Mouse (Mus musculus) stomach, postnatal 0 days (tissue): ENCODE data around the gene Tent5b. TPM values are rescaled to one million over a fixed set of nuclear protein-coding genes. Genes with fewer than 3 reads are reported as not detected.
A peak's percentile ranks its signal among the peaks of the same experiment; 100 is the strongest.
"Not testable (repeated sequence)": the region's sequence is repeated elsewhere in the genome, so short reads cannot be mapped to it uniquely, and the experiment has no call there.

ENCODE experiments used
- ATAC-seq: fragments of 200-750 bp; cut with Nextera tagmentation; 2 replicates; pipeline ENCODE4 v1.8.0; 2017; ENCODE audit not compliant: low FRiP score, low TSS enrichment
- DNase-seq: peaks from one replicate; pipeline ENCODE4 v3.0.0-alpha.2; 2016; ENCODE audit warnings: low spot score
- H3K27ac ChIP-seq: fragments of 300-500 bp; sonication (generic); replicated peaks from 2 replicates; pipeline ENCODE4 v1.5.1; 2014; ENCODE audit warnings: mild to moderate bottlenecking, control low read depth
- H3K27me3 ChIP-seq: fragments of 300-500 bp; sonication (generic); 2 replicates; pipeline ENCODE4 v1.6.1; 2014; ENCODE audit warnings: low read length; ENCODE audit not compliant: control insufficient read depth, insufficient read depth
- H3K36me3 ChIP-seq: fragments of 300-500 bp; sonication (generic); 2 replicates; pipeline ENCODE4 v1.6.1; 2014; ENCODE audit warnings: low read length, mixed read lengths; ENCODE audit not compliant: control insufficient read depth, insufficient read depth
- H3K4me1 ChIP-seq: fragments of 300-500 bp; sonication (generic); replicated peaks from 2 replicates; pipeline ENCODE4 v1.6.1; 2014; ENCODE audit warnings: antibody characterized with exemption; ENCODE audit not compliant: control insufficient read depth, insufficient read depth
- H3K4me2 ChIP-seq: fragments of 300-500 bp; sonication (generic); replicated peaks from 2 replicates; pipeline ENCODE4 v1.6.1; 2014; ENCODE audit warnings: low read depth, mild to moderate bottlenecking, control low read depth, moderate library complexity
- H3K4me3 ChIP-seq: fragments of 300-500 bp; sonication (generic); 2 replicates; pipeline ENCODE4 v1.5.1; 2014; ENCODE audit warnings: low read depth, low read length, control low read depth
- H3K9ac ChIP-seq: fragments of 300-500 bp; sonication (generic); 2 replicates; pipeline ENCODE4 v1.6.1; 2014; ENCODE audit warnings: mild to moderate bottlenecking, low read length, control low read depth, mixed read lengths
- H3K9me3 ChIP-seq: fragments of 300-500 bp; sonication (generic); 2 replicates; pipeline ENCODE4 v1.6.1; 2016; ENCODE audit warnings: low read length; ENCODE audit not compliant: control insufficient read depth
- CTCF ChIP-seq: IDR thresholded peaks from 2 replicates; pipeline ENCODE4 v1.5.1; 2016; ENCODE audit warnings: antibody characterized with exemption, low read depth, mild to moderate bottlenecking, moderate library complexity
- EP300 ChIP-seq: optimal IDR thresholded peaks from 2 replicates; pipeline ENCODE3; 2016; ENCODE audit warnings: antibody characterized with exemption
- WGBS: fragments of 180-500 bp; shearing (Covaris S2); extraction: QIAGEN DNeasy Blood & Tissue Kit; methylation state at CpG from one replicate; pipeline ENCODE4 v1.1.7; 2014; 5-methylcytosine and 5-hydroxymethylcytosine counted together
- polyA plus RNA-seq: library from polyadenylated mRNA; unstranded; fragments of >200 nt; fragmentation: Nextera tagmentation; extraction: Ambion mirVana; gene quantifications from 2 replicates; pipeline ENCODE4 v1.2.1, GENCODE M21; 2015

Gene Tent5b
- polyA plus RNA-seq, 1 experiment from 2014 or later: 34.0 TPM

DNA sequence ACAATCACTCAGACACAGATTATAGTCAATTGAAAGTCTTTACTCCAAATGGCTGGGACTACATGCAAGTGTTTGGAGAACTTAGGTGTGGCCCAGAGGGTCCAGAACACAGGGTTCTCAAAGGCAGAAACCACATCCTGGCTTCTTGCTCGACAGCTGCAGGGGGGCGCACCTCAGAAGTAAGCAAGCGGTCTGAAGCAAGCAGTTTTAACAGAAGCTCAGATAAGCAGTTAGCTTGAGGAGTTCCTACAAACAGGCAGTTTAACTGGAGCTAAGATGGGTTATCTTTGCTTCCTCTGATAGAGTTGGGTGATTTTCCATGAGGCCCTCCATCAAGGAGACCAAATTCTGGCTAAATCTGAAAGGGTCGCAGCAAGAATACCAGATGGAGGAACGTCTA, 26.6 kb downstream of the Tent5b start:
- no peak overlapping the region for H3K4me2 ChIP-seq
- ATAC-seq (no peak), DNase-seq (no peak)
- no peaks in the 10 kb centered on the region for H3K4me1 ChIP-seq
- H3K36me3 ChIP-seq: no peaks in the 10 kb centered on the region
- no peaks in the 10 kb centered on the region for H3K27me3 ChIP-seq
- TF ChIP-seq CTCF (no peak), EP300 (no peak)
- no peak overlapping the region for H3K4me3 ChIP-seq
- 67% methylated on average over 5 of the region's 5 CpGs for WGBS
- no peak overlapping the region for H3K9ac ChIP-seq
- no peaks in the 10 kb centered on the region for H3K9me3 ChIP-seq
- H3K27ac ChIP-seq: no peak overlapping the region

DNA sequence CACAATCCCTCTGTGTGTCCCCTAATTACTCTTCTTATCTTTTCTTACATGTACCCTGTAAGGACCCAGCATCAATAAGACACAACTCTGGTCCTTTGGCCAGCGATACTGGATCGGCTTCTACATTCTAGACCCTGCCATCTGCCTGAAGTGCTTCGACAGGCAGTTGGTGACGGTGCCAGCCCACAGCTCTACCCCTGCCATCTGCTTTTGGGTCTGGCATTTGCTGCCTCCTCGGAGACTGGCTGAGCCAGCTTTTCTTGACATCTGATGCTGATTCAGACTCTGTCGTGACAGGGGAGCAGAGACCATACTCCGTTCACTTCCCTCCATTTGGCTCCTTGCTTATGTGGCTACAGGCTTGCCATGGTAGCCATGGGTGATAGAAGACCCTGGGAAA, 29.1 kb downstream of the Tent5b start:
- H3K4me3 ChIP-seq: no peak overlapping the region
- no peaks in the 10 kb centered on the region for H3K9me3 ChIP-seq
- no peak overlapping the region for H3K9ac ChIP-seq
- 84% methylated on average over 7 of the region's 7 CpGs for WGBS
- no peaks in the 10 kb centered on the region for H3K27me3 ChIP-seq
- no peak for DNase-seq
- no peaks in the 10 kb centered on the region for H3K4me1 ChIP-seq
- no peaks in the 10 kb centered on the region for H3K36me3 ChIP-seq
- no peak overlapping the region for H3K4me2 ChIP-seq
- ATAC-seq: no peak
- TF ChIP-seq CTCF (no peak), EP300 (no peak)
- H3K27ac ChIP-seq: no peak overlapping the region

DNA sequence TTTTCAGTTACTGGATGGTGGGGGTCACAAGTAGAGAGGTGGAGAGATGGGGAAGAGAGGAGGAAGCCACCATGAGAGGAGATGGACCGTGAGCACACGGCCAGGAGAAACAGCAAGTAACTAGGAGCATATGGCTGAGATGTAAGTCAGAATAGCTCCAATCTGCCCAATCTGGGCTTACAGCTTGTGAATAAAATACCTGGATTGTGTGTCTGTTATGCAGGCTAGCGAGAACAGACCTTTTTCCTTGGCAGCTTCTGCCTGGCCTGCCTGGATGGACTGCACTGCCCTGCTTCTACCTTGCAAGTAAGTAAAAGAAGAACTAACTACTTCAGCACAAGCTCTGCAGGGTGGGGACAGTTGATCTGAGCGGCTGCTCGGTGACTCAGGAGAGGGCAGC, 31.1 kb downstream of the Tent5b start:
- Histone ChIP-seq H3K4me2 (no peak overlapping the region), H3K9me3 (no peaks in the 10 kb centered on the region), H3K9ac (no peak overlapping the region), H3K4me1 (no peaks in the 10 kb centered on the region), H3K4me3 (no peak overlapping the region), H3K36me3 (no peaks in the 10 kb centered on the region), H3K27me3 (no peaks in the 10 kb centered on the region), H3K27ac (no peak overlapping the region)
- DNase-seq (no peak), ATAC-seq (no peak)
- WGBS: 72% methylated on average over 5 of the region's 5 CpGs
- TF ChIP-seq EP300 (no peak), CTCF (no peak)

DNA sequence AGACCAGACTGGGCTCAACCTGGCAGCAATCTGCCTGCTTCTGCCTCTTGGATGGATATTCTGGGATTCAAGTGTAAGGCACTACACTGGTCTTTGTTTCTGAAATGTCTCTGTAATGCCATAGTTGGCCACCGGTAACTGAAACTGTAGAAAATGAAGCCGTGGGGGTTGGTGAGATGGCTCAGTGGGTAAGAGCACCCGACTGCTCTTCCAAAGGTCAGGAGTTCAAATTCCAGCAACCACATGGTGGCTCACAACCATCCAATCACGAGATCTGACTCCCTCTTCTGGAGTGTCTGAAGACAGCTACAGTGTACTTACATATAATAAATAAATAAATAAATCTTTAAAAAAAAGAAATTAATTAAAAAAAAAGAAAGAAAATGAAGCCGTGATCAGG, 32.6 kb downstream of the Tent5b start:
- WGBS: 52% methylated on average over 4 of the region's 5 CpGs
- H3K27me3 ChIP-seq, H3K36me3 ChIP-seq, H3K9me3 ChIP-seq, H3K4me2 ChIP-seq, ATAC-seq, H3K4me3 ChIP-seq, H3K4me1 ChIP-seq, H3K27ac ChIP-seq, DNase-seq, H3K9ac ChIP-seq: not testable (repeated sequence)

DNA sequence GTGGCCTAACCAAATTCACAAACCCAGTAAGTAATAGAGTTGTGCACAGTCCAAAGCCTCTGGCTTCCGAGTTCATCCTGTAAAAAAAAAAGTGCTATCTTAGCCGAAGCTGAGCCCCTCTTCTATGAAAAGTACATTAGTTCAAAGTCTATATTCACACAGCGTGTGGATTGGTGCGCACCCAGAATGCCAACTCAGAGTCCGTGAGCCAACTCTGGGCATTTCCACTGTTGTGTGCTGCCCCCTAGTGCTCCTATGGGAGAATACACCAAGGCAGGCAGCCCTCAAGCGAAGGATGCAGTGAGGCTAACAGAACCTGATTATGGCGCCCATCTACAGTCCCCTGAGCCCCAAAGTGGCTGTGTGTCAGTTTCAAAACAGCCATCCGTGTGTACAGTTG, 33.0 kb downstream of the Tent5b start:
- TF ChIP-seq EP300: no peak
- peak; percentile 90 for TF ChIP-seq CTCF
- DNase-seq (peak; percentile 77), ATAC-seq (peak; percentile 67)
- Histone ChIP-seq H3K9me3 (no peaks in the 10 kb centered on the region), H3K27ac (no peak overlapping the region), H3K27me3 (no peaks in the 10 kb centered on the region), H3K9ac (no peak overlapping the region), H3K36me3 (no peaks in the 10 kb centered on the region), H3K4me3 (no peak overlapping the region), H3K4me1 (no peaks in the 10 kb centered on the region), H3K4me2 (no peak overlapping the region)
- WGBS: 14% methylated on average over 8 of the region's 8 CpGs

DNA sequence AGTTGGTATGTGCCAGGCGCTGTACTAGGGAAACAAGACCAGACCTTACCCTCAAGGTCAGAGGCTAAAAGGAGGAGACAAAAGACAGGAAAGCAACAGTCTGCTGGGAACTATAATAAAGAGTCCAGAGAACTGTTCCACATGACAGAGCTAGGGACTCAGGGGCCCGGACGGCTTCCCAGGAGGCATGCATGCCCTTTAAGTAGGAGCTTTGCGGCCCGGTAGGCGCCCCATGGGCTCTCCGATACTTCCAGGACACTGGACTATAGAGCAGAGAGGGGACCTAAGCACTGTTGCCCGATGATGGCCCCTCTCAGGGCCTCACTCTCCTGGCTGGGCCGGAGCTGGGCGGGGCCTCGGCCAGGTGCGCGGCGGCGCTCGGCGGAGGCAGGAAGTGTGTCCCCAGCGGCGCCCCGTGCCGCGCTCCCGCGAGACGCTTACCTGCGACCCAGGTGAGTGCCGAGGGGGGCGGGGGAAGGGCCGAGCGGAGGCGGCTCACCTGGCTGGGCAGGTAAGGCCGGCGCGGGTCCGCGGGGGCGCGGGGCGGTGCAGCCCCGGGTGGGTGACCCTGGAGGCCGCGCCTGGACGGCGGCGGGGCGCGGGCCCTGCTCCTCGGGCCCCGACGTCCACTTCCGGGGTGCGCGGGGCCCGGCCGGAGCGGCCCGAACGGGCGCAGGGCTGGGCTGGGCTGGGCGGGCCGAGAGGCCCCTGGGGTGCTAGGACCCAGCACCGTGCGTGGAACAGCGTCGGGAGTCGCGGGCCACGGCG, 38.9 kb downstream of the Tent5b start, which contains the start of gene Kdf1:
Gene Kdf1 (plus strand): TSS at position 363 of the 768 bp plus-strand sequence.
- Histone ChIP-seq H3K4me2 (peak within 1 kb of the TSS; percentile 55), H3K4me3 (peak within 1 kb of the TSS; percentile 56), H3K36me3 (no peaks in the 10 kb centered on the region), H3K9me3 (no peaks in the 10 kb centered on the region), H3K27ac (peak within 1 kb of the TSS; percentile 78), H3K9ac (peak within 1 kb of the TSS; percentile 83), H3K4me1 (no peaks in the 10 kb centered on the region), H3K27me3 (no peaks in the 10 kb centered on the region)
- peak; percentile 95 for ATAC-seq
- TF ChIP-seq CTCF (no peak), EP300 (no peak)
- DNase-seq: peak; percentile 92
- 5% methylated on average over 34 of the region's 69 CpGs for WGBS
